Mouse (Mus musculus) liver, embryonic 16.5 days (tissue): ENCODE measurements around the gene Ripk3. TPM values are rescaled to one million over a fixed set of nuclear protein-coding genes. Genes with fewer than 3 reads are reported as not detected.

Experiments used
- ATAC-seq: fragments of 200-750 bp; cut with Nextera tagmentation; 2 replicates; pipeline ENCODE4 v1.8.0; 2017; ENCODE audit warnings: low read depth, mild to moderate bottlenecking, moderate number of reproducible peaks, moderate library complexity
- H3K27ac ChIP-seq: fragments of 300-500 bp; sonication (generic); 2 replicates; pipeline ENCODE4 v1.5.1; 2014; ENCODE audit warnings: mild to moderate bottlenecking, low read length
- H3K27me3 ChIP-seq: fragments of 300-500 bp; sonication (generic); 2 replicates; pipeline ENCODE4 v1.6.1; 2014; ENCODE audit warnings: low read depth, low read length, mixed read lengths; ENCODE audit not compliant: control insufficient read depth, insufficient read depth
- H3K36me3 ChIP-seq: fragments of 300-500 bp; sonication (generic); 2 replicates; pipeline ENCODE4 v1.6.1; 2014; ENCODE audit warnings: mild to moderate bottlenecking; ENCODE audit not compliant: control insufficient read depth, insufficient read depth
- H3K4me1 ChIP-seq: fragments of 300-500 bp; sonication (generic); 2 replicates; pipeline ENCODE4 v1.6.1; 2014; ENCODE audit warnings: low read depth, low read length, mixed read lengths; ENCODE audit not compliant: control insufficient read depth
- H3K4me2 ChIP-seq: fragments of 300-500 bp; sonication (generic); 2 replicates; pipeline ENCODE4 v1.6.1; 2014; ENCODE audit warnings: low read depth, low read length, mixed read lengths
- H3K4me3 ChIP-seq: fragments of 300-500 bp; sonication (generic); 2 replicates; pipeline ENCODE4 v1.5.1; 2014; ENCODE audit warnings: low read depth, mild to moderate bottlenecking, low read length
- H3K9ac ChIP-seq: fragments of 300-500 bp; sonication (generic); 2 replicates; pipeline ENCODE4 v1.6.1; 2014; ENCODE audit warnings: low read depth, low read length
- H3K9me3 ChIP-seq: fragments of 300-500 bp; sonication (generic); replicated peaks from 2 replicates; pipeline ENCODE4 v1.6.1; 2016; ENCODE audit warnings: low read length; ENCODE audit not compliant: control insufficient read depth
- whole genome bisulfite sequencing: fragments of 180-500 bp; shearing (Covaris S2); extraction: QIAGEN DNeasy Blood & Tissue Kit; methylation state at CpG from one replicate; pipeline ENCODE4 v1.1.7; 2014; ENCODE audit not compliant: insufficient replicate concordance; 5-methylcytosine and 5-hydroxymethylcytosine counted together
- polyA plus RNA-seq: library from polyadenylated mRNA; unstranded; fragments of >200 nt; fragmentation: Nextera tagmentation; extraction: Ambion mirVana; gene quantifications from 2 replicates; pipeline ENCODE4 v1.2.1, GENCODE M21; 2015

Ripk3 gene
- polyA plus RNA-seq, 1 experiment from 2014 or later, result 16.4 TPM

DNA sequence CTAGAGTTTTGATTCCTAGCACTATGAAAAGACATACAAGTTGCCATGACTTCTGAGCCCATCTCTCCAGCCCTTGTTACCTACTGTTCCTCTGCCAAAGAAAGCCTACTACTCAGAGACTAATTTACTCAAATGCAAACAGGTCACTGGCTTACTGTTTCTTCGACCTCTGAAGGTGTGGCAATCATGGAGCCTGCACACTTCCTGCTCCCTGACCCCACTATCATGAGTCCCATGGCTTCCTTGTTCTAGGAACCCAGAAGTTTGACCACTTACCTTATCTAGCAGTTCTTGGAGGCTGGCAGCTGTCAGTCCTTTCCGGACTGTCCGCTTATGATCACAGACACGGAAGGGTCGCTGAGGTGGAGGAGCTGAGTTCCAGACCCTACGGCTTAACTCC lies 31.1 kb downstream of the Ripk3 start:
- ATAC-seq, result no peak
- H3K4me2 ChIP-seq, result peak overlapping the region; percentile 33
- 18% methylated on average over 6 of the region's 6 CpGs for WGBS
- peaks cover 14% of the 10 kb centered on the region for H3K4me1 ChIP-seq
- peaks cover 27% of the 10 kb centered on the region for H3K36me3 ChIP-seq
- H3K9ac ChIP-seq, result peak overlapping the region; percentile 33; the same call in 1 of the 2 replicates
- H3K27ac ChIP-seq, result peak overlapping the region; percentile 84
- no peaks in the 10 kb centered on the region for H3K9me3 ChIP-seq
- H3K27me3 ChIP-seq, result peaks cover 18% of the 10 kb centered on the region
- peak overlapping the region; percentile 48 for H3K4me3 ChIP-seq

DNA sequence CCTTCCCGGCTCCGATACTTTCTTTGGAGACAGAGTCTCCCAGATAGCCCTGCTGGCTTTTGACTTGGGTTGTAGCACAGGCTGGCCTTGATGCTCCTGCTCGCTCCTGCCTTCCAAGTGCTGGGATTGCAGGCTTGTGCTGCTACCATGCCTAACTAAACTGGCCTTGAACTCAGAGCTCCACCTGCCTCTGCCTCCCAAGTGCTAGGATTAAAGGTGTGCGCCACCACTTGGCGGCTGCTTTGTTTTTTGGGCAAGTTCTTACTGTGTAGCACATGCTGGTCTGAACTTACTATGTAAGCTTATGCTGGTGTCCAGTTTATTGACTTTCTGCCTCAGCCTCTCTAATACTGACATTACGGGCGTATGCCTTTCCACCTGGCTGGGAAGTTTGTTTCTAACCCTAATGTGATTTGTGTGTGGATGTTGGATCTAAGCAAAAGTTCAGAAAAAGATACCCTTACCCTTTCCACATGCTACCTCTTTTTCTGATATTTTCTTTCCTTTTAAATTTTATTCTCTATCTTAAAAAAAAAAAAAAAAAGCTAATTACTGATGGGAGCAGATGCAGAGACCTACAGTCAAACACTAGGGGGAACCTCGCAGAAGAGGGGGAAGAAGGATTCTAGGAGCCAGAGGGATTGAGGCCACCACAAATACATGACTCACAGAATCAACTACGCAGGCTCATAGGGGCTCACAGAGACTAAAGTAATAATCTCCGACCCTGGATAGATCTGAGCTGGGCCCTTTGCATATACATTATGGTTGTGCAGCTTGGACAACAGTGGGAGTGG lies 41.4 kb downstream of the Ripk3 start:
- ATAC-seq, result no peak
- H3K4me3 ChIP-seq, result peak overlapping the region; percentile 87
- H3K36me3 ChIP-seq, result peaks cover 13% of the 10 kb centered on the region
- WGBS, result 67% methylated on average over 10 of the region's 10 CpGs
- peak overlapping the region; percentile 87 for H3K4me2 ChIP-seq
- H3K27me3 ChIP-seq, result no peaks in the 10 kb centered on the region
- peaks cover 31% of the 10 kb centered on the region for H3K4me1 ChIP-seq
- H3K9me3 ChIP-seq, result no peaks in the 10 kb centered on the region
- peak overlapping the region; percentile 13; the same call in 1 of the 2 replicates for H3K9ac ChIP-seq
- H3K27ac ChIP-seq, result no peak overlapping the region

DNA sequence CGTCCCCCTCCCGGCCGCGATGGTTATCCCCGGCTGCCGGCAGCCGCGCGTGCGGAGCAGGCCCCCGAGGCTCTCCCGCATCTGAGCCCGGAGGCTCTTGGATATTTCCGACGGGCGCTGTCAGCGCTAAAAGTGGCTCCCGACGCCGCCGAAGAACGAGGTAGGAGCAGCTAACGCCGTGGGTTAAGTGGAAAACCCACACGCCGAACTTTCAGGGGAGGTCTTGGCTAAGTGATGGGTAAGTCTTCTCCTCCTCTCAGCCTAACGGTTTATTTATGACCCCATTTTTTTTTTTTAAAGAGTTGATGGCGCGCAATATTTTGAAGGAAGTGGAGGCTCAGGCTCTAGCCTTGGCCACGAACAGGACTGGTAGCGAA lies 42.8 kb downstream of the Ripk3 start:
- peaks cover 8% of the 10 kb centered on the region for H3K36me3 ChIP-seq
- H3K9ac ChIP-seq, result peak overlapping the region; percentile 83
- no peaks in the 10 kb centered on the region for H3K27me3 ChIP-seq
- no peaks in the 10 kb centered on the region for H3K9me3 ChIP-seq
- no peak for ATAC-seq
- peak overlapping the region; percentile 87 for H3K4me3 ChIP-seq
- H3K27ac ChIP-seq, result peak overlapping the region; percentile 57; the same call in 1 of the 2 replicates
- H3K4me1 ChIP-seq, result peaks cover 31% of the 10 kb centered on the region
- peak overlapping the region; percentile 87 for H3K4me2 ChIP-seq
- under 1% methylated on average over 31 of the region's 31 CpGs for WGBS

DNA sequence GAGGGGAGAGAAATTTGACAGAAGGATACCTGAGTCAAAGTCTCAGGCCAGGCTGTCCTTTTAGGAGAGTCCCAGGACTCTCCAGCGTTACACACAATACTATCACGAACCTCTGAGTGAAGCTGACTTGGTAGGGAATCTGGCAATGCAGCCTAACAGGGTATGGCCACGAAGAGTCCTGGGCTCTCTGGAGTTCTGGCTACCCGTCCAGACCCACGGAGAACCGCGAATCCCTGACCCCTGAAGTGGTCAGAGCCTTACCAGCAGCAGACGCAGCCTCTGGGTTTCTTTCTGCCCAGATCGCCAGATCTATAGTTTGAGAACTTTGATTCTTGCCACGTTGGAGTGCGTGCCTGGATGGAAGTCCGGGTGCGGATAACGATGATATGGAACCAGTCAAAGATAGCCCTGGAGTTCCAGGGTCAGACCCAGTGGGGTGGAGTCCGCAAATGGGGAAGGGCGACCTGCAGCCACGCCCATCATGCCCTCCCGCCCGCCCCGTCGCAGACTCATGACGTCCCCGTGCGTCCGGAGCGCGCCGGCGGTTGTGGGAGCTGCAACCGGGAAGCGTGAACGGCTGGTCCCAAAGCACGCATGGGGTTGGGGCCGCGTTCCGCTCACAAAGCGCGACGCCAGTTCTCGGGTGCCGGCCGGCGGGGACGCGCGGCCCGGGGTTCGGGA lies 43.3 kb downstream of the Ripk3 start, which contains the start of the genes Dhrs1 and Nop9:
Gene Dhrs1, minus strand, starts transcription at position 511 of the 681 bp plus-strand sequence.
Gene Nop9, plus strand, starts transcription at position 514 of the 681 bp plus-strand sequence.
- peaks cover 31% of the 10 kb centered on the region for H3K4me1 ChIP-seq
- H3K9me3 ChIP-seq, result no peaks in the 10 kb centered on the region
- H3K4me3 ChIP-seq, result peak within 1 kb of the TSS; percentile 87
- WGBS, result 1% methylated on average over 48 of the region's 48 CpGs
- peak within 1 kb of the TSS; percentile 83 for H3K9ac ChIP-seq
- H3K27ac ChIP-seq, result peak within 1 kb of the TSS; percentile 57
- H3K36me3 ChIP-seq, result peaks cover 8% of the 10 kb centered on the region
- H3K4me2 ChIP-seq, result peak within 1 kb of the TSS; percentile 87
- ATAC-seq, result peak; percentile 94
- no peaks in the 10 kb centered on the region for H3K27me3 ChIP-seq

DNA sequence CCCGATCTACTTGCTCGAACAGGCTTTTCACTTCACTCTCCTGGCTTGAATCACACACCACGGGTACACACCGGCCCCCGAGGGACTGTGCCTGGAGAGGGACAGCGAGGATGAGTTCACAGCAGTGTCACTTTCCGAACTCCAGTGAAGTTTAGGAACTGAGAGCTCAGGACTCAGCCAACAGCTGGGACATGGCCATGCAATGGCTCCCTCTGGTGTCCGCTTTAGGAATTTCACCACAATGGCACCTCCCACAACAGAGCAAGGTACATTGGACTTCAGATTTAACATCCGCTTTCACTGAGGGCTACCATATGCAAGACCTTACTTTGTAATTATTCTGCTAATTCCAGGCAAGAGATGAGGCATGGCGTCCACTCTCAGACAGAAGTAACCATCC lies 45.0 kb downstream of the Ripk3 start:
- no peak overlapping the region for H3K4me2 ChIP-seq
- H3K9ac ChIP-seq, result no peak overlapping the region
- 20% methylated on average over 10 of the region's 10 CpGs for WGBS
- no peak overlapping the region for H3K27ac ChIP-seq
- no peaks in the 10 kb centered on the region for H3K9me3 ChIP-seq
- peak; percentile 36 for ATAC-seq
- H3K4me1 ChIP-seq, result peaks cover 31% of the 10 kb centered on the region
- 0 out of 2 replicates have a peak, but pooled peaks cover 3% of the 10 kb centered on the region for H3K36me3 ChIP-seq
- no peaks in the 10 kb centered on the region for H3K27me3 ChIP-seq
- no peak overlapping the region for H3K4me3 ChIP-seq

DNA sequence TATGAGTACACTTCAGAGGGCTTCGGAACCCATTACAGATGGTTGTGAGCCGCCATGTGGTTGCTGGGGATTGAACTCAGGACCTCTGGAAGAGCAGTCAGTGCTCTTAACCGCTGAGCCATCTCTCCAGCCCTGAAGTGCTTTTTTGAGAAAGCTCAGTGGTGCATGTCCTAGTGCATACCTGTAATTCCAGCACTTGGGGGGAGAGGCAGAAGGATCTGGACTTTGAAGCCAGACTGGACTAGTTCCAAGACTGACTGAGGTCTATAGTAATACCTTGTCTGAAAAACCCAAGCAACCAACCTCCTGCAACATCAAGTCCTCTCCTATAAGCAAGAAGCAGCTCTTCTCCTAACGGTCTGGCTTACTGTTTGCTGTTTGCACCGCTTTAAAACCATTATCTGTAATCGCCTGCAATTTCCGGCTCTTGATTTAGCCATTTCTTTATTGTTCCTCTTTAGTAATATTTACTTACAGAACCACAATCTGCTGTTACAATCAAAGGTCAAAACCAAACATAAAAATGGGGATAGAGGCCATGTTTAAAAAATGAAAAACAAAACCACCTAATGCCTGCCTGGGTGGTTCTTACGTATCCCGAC lies 51.5 kb downstream of the Ripk3 start:
- WGBS, result 68% methylated on average over 9 of the region's 9 CpGs
- H3K9me3 ChIP-seq, result no peaks in the 10 kb centered on the region
- H3K9ac ChIP-seq, result no peak overlapping the region
- H3K4me3 ChIP-seq, result no peak overlapping the region
- no peak overlapping the region for H3K4me2 ChIP-seq
- H3K27me3 ChIP-seq, result no peaks in the 10 kb centered on the region; the same call in 1 of the 2 replicates
- H3K27ac ChIP-seq, result no peak overlapping the region
- 0 out of 2 replicates have a peak, but pooled peaks cover 3% of the 10 kb centered on the region for H3K36me3 ChIP-seq
- no peaks in the 10 kb centered on the region for H3K4me1 ChIP-seq
- no peak for ATAC-seq

DNA sequence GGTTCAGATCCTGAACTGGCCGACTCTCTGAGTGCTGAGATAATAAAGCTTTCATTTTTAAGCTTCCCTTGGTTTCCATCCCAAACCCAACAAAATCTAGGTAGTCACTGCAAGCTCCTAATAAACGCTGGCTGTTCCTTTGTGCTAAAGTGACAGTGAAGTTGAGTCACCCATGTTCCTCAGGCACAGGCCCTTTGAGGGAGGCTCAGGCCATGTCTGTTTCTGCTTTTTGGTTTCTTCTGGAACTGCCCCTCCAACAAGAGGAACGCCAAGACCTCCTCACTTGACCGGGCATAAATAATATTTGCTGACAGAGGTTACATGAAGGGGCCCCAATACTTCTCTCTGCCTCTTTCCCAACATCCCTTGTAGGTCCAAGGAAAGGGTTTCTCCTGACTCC lies 52.9 kb downstream of the Ripk3 start:
- H3K9me3 ChIP-seq, result no peaks in the 10 kb centered on the region

DNA sequence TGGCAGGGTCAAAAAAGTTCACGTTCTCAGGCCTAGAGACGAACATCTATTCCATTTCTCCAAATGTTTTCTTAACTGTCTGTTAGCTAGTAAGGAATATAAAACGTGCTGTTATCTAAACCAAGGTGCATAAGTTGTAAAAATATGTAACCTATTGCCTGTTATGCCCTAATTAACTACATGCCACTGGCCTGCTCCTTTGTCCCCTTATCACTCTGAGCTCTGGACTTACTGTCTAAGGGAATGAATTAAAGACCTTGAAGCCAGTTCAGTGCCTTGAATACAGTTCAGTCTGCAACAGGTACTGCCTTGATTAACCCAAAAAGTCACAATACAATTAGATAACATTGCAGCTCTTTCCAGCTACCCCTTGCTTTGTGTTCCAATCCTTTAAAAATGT lies 53.3 kb downstream of the Ripk3 start:
- Histone ChIP-seq H3K9ac (no peak overlapping the region), H3K27ac (no peak overlapping the region), H3K36me3 (0 out of 2 replicates have a peak, but pooled peaks cover 3% of the 10 kb centered on the region), H3K9me3 (no peaks in the 10 kb centered on the region), H3K27me3 (no peaks in the 10 kb centered on the region; the same call in 1 of the 2 replicates), H3K4me1 (no peaks in the 10 kb centered on the region), H3K4me2 (no peak overlapping the region), H3K4me3 (no peak overlapping the region)
- WGBS, result 56% methylated on average over 3 of the region's 3 CpGs
- ATAC-seq, result no peak

More for the DNA sequence above, 52.9 kb downstream of the Ripk3 start:
- WGBS, result 49% methylated on average over 4 of the region's 4 CpGs
- Histone ChIP-seq H3K4me3 (no peak overlapping the region), H3K4me1 (no peaks in the 10 kb centered on the region), H3K36me3 (0 out of 2 replicates have a peak, but pooled peaks cover 3% of the 10 kb centered on the region), H3K4me2 (no peak overlapping the region), H3K27ac (no peak overlapping the region), H3K27me3 (no peaks in the 10 kb centered on the region; the same call in 1 of the 2 replicates), H3K9ac (no peak overlapping the region)
- ATAC-seq, result no peak
